Mouse (Mus musculus): Measurements from ENCODE around the gene Il21r.

DNA sequence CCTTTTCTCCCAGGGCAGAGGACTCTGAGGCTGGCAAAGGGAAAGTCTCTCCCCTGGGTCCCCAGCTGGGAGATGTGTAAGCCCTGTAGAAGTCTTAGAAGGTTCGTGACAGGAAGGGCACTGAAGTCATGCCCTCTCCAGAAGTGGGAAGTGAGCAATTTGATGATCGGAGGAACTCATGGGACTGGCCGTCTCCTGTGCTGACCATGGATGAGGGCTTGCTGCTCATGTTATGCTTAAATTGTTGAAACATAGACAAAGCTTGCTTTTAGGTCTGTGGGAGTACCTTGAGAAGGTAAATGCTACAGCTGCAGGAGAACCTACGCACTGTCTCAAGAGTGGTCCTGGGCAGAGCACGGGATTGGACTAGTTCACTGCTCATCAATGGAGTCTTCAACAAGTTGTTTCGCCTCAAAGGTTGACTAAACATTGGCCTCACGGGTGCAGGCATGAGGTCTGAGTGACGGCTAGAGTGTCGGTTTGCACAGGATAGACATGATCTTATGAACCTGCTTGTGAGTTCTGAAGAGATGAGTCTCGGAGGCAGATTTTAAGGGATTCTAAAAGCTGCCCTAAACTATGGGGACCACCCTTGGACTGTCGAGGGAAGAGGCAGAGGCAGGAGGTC is 1.3 kb upstream of the Il21r start:
- TF ChIP-seq USF1 (IDR thresholded peaks at IDR 0.05; ENCODE audit: low read depth) (no peak), POLR2A (IDR thresholded peaks at IDR 0.05; ENCODE audit: insufficient read length, low read depth) (no peak), MYOD1 (IDR thresholded peaks at IDR 0.05; ENCODE audit: control insufficient read depth in 1 of 3, insufficient read length in 2 of 3, low read depth in 2 of 3) (no peak), TCF12 (IDR thresholded peaks at IDR 0.05; ENCODE audit: insufficient read depth, poor library complexity, severe bottlenecking) (no peak), MAX (IDR thresholded peaks at IDR 0.05; ENCODE audit: low read depth) (no peak), POLR2AphosphoS2 (IDR thresholded peaks at IDR 0.05; ENCODE audit: insufficient read length, low read depth) (no peak), MYOG (IDR thresholded peaks at IDR 0.05; ENCODE audit: control insufficient read depth in 1 of 3, insufficient read depth in 1 of 3, insufficient read length in 2 of 3, low read depth in 2 of 3) (no peak), E2F4 (IDR thresholded peaks at IDR 0.05; ENCODE audit: insufficient read depth) (no peak), TCF3 (IDR thresholded peaks at IDR 0.05; ENCODE audit: insufficient read length, low read depth) (no peak), REST (IDR thresholded peaks at IDR 0.05; ENCODE audit: insufficient read depth, insufficient read length) (no peak), CEBPB (IDR thresholded peaks at IDR 0.05; ENCODE audit: insufficient read depth, poor library complexity, severe bottlenecking) (no peak)
